Mouse (Mus musculus): ENCODE measurements around the gene Abcd2.

Abcd2 gene

DNA sequence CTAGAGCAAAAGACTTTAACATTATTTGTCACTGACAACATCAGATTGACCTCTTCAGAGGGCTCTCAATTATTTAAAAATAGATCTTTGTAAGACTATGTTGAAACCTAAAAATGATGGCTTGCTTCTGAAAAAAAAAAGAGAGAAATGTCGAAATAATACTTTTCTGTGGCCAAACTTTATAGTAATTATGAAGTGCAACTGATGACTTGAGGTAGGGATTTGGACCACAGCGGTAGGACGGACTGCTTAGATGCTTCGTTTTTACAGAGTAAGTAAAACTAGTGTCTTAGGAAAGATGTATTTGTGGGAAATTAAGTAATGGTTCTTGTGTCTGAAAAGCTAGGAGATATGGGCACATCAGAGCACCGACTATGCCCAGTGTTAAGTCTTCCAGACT lies 30.4 kb downstream of the Abcd2 start:
- no peak for DNase-seq (ENCODE audit: low spot score)

DNA sequence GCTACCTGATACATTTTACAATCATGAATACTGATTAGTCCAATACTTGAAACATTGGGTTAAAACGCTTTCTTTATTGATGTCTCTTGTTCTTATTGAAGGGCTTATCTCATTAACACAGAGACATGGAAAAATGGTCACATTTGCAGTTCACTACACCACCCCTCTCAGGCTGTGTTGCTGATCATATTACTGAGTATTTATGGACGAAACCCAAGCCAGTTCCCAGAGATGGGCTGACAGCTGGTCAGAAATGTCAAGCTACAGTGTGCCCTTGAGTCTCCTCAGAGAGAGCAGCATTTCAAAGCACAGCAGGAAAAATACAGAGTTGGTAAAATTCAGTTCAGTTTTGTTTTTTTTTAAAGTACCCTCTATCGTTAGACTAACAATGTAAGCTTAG lies 38.3 kb downstream of the Abcd2 start:
- no peak for DNase-seq (ENCODE audit: low spot score)

DNA sequence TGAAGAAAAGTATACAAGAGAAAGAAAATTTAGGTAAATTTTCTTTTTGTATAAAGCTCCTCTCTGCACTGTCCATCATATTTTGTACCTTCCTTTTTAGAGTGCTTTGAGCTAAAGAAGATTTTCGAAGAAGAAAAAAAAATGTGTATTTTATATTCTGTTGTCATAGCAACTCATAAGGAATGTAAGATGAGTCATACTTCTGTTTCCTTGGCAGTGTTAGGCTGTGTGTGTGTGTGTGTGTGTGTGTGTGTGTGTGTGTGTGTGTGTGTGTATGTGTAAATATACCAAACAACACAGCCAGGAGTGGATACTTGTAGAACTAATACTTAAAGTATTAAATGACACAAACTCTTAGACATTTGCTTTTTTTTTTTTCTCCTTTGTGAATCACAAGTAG lies 39.0 kb downstream of the Abcd2 start:
- no peak for DNase-seq (ENCODE audit: low spot score)

DNA sequence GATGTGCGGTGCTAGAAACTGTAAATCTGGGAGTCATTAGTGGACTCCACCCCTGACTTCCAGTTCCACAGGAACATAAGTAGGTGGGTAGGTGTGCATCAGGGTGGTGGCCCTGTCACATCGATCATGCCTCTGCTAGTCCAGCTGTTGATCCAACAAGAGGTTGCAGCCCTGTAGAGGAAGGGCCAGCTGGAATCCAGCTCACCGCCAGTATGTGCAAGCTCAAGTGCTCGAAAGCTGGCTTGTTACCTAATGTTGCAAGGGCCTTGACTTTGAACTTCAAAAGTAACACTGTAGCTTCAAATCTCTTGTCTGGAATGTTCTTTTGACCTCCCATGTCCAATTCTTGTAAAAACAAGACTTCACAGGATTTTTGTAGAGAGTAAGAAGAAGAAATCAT lies 67.0 kb downstream of the Abcd2 start:
- no peak for DNase-seq (ENCODE audit: low spot score)

DNA sequence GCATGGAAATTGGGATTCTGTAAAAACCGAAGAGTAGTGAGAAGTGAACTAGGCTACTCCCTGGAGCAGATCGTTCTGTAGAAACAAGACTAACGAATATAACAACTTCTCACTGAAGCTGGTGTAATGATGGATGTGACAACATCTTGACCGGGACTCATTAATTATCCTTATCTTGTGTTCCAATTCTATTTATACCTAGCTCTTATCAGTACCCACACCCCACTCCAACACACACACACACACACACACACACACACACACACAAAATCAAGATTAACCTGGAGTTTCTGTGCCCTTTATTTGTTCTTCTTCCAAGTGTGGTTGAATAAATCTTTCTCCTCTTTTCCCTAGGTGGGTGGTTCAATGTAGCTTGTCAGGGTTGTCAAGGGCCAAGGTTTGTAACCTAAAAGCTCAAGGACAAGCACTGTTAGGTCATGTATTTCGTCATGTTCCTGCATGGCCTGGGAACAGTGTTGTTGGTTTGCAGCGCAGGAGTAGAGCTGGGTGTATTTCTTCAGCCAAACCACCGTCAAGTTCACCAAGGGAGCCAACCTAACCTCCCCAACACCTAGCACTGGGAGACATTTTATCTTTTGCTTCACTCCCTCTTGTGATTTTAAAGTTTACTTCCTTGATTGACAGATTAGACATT lies 78.9 kb downstream of the Abcd2 start:
- no peak for DNase-seq (ENCODE audit: low spot score)

DNA sequence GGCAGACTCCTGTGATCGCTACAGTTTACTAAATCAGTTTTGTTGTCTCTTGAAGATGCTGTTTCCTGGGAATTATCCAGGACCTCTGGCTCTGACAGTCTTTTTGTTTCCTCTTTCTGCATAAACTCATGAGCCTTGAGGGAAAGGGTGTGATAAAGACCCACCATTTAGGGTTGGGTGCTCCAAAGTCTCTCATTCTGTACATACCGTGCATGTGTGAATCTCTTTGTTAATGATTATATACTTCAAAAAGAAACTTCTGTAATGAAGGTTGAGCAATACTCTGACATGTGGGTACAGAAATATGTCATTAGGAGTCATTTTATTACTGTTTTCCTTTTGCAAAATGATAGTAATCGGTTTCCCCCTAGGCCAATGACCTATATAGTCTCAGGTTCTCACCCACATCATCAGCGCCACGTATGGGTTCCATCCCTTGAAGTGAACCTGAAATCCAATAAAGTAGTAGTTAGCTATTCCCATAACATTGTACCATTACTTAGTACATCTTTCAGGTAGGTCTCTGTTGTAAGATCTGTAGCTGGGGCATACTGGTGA lies 83.4 kb downstream of the Abcd2 start:
- DNase-seq (ENCODE audit: low spot score), result no peak

DNA sequence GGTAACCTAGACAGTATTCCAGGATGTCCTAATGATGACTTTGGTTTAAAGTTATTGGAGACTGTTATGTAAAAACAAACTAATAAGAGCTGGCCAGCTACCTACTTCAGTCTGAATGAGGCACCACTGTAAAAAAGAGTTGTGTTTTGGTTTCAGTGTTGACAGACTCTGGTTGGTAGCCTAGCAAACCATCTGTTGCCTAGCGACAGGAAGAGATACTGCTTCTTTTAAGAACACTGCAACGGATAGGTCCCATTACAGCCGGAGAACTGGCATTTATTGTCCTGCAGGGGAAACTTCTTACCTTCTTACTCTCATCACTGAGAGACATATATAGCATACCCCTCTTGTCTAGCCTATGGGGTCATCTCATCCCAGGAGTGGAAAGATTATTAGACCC lies 86.7 kb downstream of the Abcd2 start:
- DNase-seq (ENCODE audit: low spot score), result peak; percentile 7

DNA sequence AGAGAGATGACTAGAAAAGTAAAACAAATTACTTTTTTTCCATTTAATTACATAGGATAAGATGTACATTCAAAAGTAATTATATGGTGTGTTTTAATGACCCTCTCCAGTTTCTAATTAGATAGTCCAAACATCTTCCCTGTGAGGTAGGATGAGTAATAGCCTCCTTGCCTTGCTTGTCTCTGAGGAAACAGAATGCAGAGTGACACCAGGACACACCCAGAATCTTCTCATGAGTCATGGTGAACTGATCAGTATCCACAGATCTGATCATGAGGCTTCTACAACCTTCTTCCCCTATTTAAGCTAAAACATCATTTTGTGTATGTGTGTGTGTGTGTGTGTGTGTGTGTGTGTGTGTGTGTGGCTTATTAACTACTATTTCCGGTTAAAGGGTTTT lies 87.3 kb downstream of the Abcd2 start:
- DNase-seq (ENCODE audit: low spot score), result no peak

DNA sequence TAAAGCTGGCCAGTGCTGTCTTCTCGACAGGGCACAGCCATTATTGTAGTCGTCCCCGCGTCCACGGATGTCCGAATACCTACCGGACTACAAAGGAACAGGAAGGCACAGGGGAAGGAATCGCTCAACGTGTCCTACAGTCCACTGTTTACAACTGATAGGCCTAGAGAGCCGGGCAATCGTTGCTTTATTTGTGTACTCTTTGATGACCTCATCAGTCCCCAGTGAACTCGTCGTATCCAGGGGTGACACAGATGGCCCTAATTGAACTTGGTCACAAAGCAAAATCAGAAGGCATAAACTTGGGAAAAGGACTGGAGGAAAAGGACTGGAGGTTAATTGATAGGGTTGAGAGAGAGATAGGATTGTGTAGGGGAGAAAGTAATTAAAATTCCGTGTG lies 87.8 kb downstream of the Abcd2 start:
- DNase-seq (ENCODE audit: low spot score), result no peak

DNA sequence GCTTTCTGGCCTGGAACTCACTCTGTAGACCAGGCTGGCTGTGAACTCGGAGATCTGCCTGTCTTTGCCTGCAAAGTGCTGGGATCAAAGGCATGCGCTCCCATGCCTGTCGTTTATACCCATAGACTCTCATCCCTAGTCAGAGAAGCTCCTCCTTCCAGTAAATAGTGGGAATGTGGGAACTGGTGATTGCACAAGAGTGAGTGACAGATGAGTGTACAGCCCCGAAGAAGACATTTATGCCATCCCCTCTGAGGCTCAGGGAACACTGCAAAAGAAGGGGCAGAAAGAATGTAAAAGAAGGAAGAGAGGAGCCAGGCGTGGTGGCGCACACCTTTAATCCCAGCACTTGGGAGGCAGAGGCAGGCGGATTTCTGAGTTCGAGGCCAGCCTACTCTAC lies 88.3 kb downstream of the Abcd2 start:
- no peak for DNase-seq (ENCODE audit: low spot score)

DNA sequence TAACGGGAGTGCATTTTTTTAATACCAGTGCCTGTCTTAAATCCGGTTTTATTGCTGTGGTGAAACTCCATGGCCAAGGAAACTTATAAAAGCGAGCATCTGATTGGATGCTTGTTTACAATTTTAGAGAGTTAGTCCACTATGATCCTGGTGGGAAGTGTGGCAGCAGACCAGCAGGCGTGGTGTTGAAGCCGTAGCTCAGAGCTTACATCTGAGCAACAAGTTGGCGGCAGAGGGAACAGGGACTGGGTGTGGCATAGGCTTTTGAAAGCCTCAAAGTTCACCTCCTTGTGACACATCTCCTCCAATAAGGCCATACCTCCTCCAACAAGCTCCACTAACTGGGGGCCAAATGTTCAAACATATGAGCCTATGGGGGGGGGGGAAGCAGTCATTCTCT lies 95.0 kb downstream of the Abcd2 start:
- no peak for DNase-seq (ENCODE audit: low spot score)
